Mouse (Mus musculus): Measurements from ENCODE around the gene Car6.

Gene Car6

GRCm38 (mm10) chr4:150201232-150201631, at the start of gene Car6:
Gene Car6 (minus strand): TSS chr4:150201332.
- no peak for DNase-seq (ENCODE audit: extremely low spot score)

GRCm38 (mm10) chr4:150249731-150250270, 48.7 kb upstream of the Car6 start:
- DNase-seq (ENCODE audit: extremely low spot score), result no peak

- DNase-seq (ENCODE audit: extremely low spot score), result no peak
Measured at GRCm38 (mm10) chr4:150248917-150249316, 47.8 kb upstream of the Car6 start.

- DNase-seq (ENCODE audit: extremely low spot score), result no peak
Measured at GRCm38 (mm10) chr4:150248009-150248408, 46.9 kb upstream of the Car6 start.

GRCm38 (mm10) chr4:150245876-150246275, 44.7 kb upstream of the Car6 start:
- DNase-seq (ENCODE audit: extremely low spot score), result no peak

- no peak for DNase-seq (ENCODE audit: extremely low spot score)
Measured at GRCm38 (mm10) chr4:150242745-150243144, 41.6 kb upstream of the Car6 start.

GRCm38 (mm10) chr4:150241708-150242107, 40.6 kb upstream of the Car6 start:
- DNase-seq (ENCODE audit: extremely low spot score), result no peak

GRCm38 (mm10) chr4:150240381-150240886, 39.3 kb upstream of the Car6 start:
- no peak for DNase-seq (ENCODE audit: extremely low spot score)

- peak; percentile 91 for DNase-seq (ENCODE audit: extremely low spot score)
Measured at GRCm38 (mm10) chr4:150239951-150240368, 38.8 kb upstream of the Car6 start.

GRCm38 (mm10) chr4:150239503-150239902, 38.4 kb upstream of the Car6 start:
- no peak for DNase-seq (ENCODE audit: extremely low spot score)

GRCm38 (mm10) chr4:150239087-150239480, 38.0 kb upstream of the Car6 start:
- no peak for DNase-seq (ENCODE audit: extremely low spot score)

GRCm38 (mm10) chr4:150238433-150239086, 37.4 kb upstream of the Car6 start:
- DNase-seq (ENCODE audit: extremely low spot score), result peak; percentile 71

GRCm38 (mm10) chr4:150237636-150238361, 36.7 kb upstream of the Car6 start:
- no peak for DNase-seq (ENCODE audit: extremely low spot score)

GRCm38 (mm10) chr4:150236521-150237481, 35.7 kb upstream of the Car6 start, which contains the start of gene Eno1:
Gene Eno1 (plus strand): TSS chr4:150236721.
- DNase-seq (ENCODE audit: extremely low spot score), result peak; percentile 100

- no peak for DNase-seq (ENCODE audit: extremely low spot score)
Measured at GRCm38 (mm10) chr4:150236031-150236430, 34.9 kb upstream of the Car6 start.

GRCm38 (mm10) chr4:150235585-150235984, 34.5 kb upstream of the Car6 start:
- no peak for DNase-seq (ENCODE audit: extremely low spot score)

GRCm38 (mm10) chr4:150234599-150235327, 33.6 kb upstream of the Car6 start:
- no peak for DNase-seq (ENCODE audit: extremely low spot score)

- no peak for DNase-seq (ENCODE audit: extremely low spot score)
Measured at GRCm38 (mm10) chr4:150231871-150232270, 30.7 kb upstream of the Car6 start.

GRCm38 (mm10) chr4:150230460-150231407, 29.6 kb upstream of the Car6 start:
- DNase-seq (ENCODE audit: extremely low spot score), result peak; percentile 61
